Mouse (Mus musculus) hindlimb bud, embryonic 11.5 days (tissue): ENCODE measurements around the gene Trmt10a.

Experiments
- DNase-seq: peaks from one replicate; pipeline ENCODE4 v3.0.0-alpha.2; 2012; ENCODE audit warnings: low read depth, low spot score; ENCODE audit errors: extremely low spot score

Gene Trmt10a

DNA sequence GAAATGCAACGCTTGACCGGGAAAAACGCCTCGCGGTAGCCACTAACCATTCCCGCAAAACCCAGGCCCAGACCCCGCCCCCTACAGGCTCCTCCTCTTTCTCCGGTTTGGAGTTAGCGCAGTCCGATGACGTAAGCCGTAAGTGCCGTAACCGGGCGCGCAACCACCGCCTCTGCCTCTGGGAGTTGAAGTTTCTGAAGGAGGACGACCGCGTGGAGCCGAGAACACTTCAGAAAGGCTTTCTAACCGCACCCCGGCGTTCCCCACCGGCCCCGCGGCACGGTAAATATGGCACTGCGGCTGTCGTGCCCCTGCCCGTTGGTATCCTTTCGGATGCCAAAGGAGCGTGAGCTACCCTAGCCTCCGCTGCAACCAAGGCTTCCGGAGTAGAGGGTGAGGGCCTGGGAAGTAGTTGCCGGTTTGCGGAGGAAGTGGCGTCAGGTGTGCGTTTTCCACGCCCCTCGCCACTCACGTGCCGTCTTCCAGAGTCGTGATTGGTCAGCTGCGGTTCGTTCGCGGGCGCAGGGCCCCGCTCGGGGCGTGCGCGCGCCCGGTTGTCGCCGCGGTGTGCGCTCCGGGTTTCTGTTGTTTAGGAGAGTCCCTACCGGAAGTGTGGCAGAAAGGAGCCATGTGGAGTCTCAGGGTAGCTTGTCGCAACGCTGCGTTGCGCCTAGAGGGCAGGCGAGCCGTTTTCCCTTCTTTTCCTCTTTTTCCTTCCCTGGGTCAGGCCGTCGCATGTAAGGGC lies at the start of gene Trmt10a:
Gene Trmt10a, plus strand, starts transcription at position 134 of the 745 bp plus-strand sequence.
- peak; percentile 87 for DNase-seq

DNA sequence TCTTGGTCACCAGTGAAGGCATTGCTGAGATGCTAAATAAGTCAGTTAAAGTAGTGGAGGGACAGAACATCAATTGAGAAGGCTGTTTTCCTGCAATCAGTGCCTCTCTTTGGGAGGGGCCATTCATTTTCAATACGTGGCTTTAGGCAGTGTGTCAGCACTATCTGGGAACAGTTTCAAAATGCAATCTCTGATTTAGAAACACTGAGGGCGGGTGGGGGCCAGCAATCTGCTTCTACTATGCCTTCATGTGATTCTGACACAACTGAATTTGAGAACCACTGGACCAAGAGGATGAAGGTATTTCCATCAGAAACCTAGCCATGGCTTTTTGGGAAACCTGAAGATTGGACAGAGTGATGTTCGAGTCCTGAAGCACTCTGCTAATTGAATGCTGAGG lies 47.9 kb upstream of the Trmt10a start:
- DNase-seq, result no peak

DNA sequence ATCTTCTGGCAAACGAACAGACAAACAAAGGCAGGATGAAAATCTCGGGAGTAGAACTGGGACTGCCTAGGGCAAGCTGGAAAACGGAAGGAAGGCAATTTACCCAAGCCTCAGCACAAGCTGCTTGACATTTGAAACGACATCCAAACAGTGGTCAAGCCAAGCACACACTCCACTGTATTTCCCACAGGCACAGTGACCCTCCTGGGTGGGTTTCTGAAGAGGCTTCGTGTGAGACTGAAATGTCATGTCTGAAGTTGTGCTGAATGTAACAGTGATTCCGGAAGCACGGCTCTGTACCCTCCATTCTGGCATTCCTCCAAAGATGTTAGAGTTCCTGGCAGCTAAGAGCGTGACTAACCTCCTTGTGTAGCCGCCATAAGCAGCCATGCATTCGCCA lies 47.5 kb upstream of the Trmt10a start:
- no peak for DNase-seq

DNA sequence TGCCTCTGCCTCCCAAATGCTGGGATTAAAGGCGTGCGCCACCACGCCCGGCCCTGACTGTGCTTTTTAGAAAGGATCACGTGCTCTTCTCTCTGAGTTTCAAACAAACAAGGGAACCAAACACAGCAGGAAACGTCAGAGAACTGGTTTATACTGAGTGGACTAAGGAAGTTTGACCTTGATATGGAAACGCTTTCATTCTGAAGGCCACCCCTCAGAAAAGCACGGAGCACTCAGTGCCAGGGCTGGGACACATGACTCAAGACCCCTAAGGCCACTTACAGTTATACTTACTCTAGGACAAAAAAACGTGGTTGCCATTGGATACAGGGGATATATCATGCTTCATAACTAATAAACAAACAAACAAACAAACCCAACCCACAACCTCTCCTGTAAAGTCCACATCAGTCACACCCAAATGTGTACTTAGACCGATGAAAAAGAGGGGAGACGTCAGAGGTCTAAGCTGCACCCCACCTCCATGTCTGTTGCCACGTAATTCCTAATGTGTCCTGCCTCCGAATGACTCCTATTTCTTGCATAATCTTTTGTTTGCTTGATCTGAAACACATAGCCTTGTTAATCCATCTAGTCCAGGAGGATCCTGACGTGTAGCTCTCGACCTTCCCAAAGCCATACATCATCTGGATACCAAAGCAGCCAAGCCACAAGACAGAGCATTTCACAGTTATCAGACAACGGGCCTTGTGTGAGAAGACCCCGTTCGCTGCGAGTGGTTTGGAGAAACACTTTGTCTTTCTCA lies 46.8 kb upstream of the Trmt10a start:
- no peak for DNase-seq

DNA sequence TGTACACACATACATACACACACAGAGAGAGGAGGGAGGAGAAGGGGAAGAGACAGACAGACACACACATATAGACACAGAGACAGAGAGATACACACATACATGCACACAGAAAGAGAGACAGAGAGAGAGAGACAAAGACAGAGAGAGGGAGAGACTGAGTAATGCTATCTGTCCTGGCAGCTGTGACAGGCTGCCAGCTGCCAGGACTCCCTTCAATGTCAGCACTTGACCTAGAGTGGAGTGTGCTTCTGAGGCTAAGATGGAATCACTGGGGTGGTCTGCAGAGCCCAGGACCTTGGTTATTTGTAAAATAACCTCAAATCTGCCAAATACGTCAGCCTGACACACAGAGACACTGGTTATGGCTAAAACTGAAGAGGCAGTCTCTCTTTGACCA lies 45.5 kb upstream of the Trmt10a start:
- DNase-seq, result no peak

DNA sequence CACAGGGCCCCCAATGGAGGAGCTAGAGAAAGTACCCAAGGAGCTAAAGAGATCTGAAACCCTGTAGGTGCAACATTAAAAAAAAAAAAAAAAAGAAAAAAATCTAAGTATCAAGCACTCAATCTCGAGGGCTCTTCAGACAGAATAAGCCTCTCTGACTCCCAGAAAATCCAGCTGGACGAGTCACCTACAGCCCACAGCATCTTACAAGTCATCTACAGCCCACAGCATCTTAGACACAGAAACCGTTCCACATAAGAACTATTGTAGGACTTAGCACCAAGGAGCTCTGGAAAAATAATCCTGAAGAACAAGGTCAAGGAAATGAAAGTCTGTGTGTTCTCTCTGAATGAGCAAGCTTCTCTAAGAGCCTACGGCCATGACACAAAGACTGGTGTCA lies 41.3 kb upstream of the Trmt10a start:
- DNase-seq, result no peak

DNA sequence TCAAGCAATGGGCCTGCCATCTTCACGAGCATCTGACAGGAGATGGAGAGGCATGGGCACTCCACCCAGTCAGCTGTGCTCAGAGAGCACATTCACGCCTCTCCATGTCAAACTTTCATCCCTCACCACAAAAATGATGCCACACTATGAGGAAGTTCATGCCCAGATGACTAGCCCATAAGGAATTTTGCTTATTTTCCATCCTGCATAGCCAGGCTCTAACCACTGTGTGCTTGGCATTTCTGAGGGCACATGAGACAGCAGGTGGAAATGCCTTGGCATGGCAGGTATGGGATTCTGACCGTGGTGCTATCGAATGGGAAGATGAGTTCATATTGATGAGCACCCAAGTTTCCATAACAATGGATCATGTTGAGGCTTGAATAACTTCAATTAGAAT lies 39.6 kb upstream of the Trmt10a start:
- no peak for DNase-seq

DNA sequence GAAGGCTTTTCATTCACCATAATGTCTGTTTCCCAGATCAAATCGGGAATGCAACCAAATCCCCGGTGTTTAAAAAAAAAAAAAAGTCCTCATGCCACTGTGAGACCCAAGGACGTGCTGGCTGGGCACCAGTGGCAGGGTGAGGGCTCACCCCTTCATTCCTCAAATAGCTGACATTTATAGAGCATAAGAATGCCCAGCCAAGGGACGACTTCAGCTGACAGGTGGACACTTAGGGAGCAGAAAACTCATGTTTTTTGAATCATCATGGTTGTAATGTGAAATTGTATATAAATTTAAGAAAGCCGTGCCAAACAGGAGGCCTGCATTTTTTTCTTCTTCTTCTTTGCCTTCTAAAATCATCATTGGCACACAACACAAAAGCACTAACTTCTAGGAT lies 38.2 kb upstream of the Trmt10a start:
- no peak for DNase-seq

DNA sequence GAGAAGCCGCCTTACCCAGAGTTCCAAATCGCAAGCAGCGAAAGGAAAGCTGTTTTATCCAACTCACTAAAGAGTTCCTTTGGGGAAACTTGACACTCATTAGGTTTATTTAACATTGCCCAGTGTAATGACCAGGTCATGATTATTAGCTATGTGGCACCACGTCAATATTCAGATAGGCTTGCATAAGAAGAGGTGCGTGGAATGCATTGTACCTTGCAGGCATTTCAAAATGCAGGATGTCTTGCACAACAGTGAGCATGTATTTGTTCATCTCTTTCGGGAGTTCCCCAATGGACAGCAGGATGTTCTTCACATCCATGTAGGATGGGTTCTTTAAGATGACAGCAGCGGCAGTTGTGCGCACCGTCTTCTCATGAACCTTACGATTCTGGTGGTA lies 36.4 kb upstream of the Trmt10a start:
- DNase-seq, result no peak

DNA sequence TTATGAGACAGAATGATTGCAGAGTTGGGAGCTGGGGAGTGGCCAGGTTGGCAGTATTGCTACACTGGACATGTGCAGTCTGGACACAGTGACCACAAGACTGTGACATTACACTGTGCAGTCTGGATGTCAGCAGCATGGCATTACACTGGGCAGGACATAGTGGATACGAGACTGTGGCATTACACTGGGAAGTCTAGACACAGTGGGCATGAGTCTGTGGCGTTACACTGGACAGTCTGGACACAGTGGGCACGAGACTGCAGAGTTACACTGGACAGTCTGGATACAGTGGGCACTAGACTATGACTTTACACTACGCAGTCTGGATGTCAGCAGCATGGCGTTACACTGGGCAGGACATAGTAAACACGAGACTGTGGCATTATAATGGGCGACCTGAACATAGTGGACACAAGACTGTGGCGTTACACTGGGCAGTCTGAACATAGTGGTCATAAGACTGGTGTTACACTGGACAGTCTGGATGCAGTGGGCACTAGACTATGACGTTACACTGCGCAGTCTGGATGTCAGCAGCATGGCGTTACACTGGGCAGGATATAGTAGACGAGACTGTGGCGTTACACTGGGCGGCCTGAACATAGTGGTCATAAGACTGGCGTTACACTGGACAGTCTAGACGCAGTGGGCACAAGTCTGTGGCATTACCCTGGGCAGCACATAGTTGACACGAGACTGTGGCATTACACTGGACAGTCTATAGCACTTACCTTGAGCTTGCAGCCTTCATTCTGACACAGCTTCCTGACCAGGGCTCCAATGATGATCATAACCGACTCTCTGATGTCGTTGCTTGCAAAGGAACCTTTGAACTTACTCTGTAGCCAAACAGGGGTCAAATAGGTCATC lies 32.1 kb upstream of the Trmt10a start:
- DNase-seq, result no peak

DNA sequence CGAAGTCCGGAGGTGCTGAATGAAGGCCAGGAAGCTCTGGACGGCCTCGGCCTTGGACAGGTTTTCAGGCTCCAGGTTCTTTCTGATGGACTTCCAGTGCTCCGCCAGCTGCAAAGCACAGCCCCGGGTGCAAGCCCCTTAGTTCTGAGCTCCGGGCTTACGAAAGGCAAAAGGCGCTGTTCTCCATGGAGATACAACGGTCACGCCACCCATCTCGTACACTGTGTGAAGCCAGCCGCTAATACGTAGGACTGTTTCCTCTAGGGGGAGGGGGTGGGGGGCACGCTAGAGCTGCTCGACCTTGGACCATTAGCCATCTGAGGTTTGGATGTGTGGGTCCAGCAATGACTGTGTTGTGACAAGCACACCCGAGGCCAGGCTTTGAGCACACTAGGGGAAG lies 29.1 kb upstream of the Trmt10a start:
- no peak for DNase-seq

DNA sequence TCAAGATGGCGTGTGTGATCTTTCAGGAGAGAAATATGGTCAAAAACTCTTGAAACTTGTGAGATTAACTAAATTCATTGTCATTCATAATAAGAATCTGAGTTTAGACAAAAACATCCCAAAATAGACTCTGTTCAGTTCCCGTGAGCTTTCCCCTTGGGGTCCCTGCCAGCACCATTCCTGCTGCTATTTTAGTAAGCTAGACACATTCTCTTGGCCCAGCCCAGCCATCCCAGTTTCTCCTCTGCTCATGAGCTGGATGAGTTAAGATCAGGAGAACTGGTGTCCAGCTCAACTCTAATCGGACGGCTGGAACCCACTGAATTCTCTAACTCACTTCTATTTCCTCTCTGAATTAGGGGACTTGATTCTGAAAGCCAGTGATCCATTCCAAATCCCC lies 26.4 kb upstream of the Trmt10a start:
- no peak for DNase-seq

DNA sequence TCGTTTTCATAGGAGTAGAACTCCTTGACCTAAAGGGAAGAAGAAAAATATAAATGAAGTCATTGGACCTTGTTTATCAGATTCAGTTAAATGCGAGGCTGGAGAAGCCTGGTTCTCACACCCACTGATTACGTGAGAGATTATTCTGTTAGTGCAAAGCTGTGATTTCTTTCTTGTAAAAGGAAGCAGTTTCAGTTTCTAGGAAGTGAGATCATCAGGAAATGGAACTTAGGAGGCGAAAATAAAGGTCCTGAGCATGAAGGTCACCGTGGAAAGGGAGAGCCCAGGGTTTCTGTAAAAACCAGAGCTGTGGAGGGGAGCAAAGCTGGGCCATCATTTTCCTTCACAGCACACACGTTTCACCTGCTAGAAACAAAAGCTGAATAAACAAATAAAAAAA lies 24.9 kb upstream of the Trmt10a start:
- no peak for DNase-seq

DNA sequence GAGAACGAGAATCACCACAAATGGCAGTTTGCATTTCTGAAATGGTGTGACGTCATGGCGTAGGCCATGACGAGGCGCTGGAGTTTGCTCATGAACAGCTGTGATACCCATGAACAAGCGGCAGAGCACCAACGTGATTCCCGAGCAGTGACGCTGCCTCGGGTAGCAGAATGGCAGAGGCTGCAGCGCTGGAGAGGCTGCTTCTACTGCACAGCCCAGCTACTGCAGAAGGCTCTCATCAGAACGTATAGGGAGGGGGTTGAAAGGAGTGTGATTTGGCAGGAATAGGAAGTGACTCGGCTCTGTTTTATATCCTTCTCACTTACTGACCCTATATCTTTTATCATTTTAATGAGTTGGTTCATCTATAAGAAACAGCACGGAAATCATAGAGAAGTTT lies 24.4 kb upstream of the Trmt10a start:
- DNase-seq, result no peak

DNA sequence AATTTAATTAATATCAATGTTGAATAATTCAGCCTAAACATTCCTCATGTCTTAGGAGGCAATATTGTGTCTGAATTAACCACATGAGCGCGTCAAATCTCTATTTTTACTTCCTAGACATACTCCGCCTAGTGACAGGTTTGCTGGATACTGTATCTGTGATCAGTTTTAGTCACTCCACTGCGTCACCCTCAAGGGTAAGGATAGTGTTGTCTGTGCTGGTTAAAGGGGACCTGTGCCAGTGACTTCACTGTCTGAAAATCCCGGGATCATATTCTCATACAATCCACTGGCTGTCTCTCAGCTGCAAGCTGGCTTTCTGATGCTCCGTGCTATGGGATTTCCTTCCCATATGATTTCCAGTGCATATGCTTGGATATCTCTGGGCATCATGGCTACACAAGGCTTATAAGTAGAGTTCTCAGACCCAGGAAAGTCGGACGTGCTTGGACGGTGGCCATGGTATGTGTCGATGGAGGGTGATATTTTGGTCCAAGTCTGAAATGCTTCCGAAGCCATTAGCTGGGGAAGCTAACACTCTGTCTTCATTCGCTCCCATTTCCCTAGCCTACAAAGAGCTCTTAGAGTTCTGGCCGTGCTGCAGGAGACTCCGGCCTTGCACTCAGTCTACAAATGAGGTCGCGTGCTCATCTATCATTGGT lies 23.7 kb upstream of the Trmt10a start:
- no peak for DNase-seq

DNA sequence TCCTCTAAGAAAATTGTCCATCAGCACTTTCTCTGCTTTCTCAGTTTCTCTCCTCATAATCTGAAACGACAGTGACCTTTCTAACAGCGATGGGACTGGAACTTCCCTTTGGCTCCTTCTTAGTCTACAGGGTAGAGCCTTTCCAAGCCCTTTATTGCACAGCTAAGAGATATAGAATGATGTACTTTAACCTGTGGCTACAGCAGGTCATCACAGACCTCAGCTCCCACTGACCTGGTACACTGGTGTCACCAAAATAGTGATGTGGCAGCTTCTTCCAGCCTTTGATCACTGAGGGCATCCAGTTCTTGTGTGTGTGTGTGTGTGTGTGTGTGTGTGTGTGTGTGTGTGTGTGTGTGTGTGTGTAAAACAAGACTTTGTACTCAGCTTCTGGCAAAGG lies 21.8 kb upstream of the Trmt10a start:
- no peak for DNase-seq

DNA sequence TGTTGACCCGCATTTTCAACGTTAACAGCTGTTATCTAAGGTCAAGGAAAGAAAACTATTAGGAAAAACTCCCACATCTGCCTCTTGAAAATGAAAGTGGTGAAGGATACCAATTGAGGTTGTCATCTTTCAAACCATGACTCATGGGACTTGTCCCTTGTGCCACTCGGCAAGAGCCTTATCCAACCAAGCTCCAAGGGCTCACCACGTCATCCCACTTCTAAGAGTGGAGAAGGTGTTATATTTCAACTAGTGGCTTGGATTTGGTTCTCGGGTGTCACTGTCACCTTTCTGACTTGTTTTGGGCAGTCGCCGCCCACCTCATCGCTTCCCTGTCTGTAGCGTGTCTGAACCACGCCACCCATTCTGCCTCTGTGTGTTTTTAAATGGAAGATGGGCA lies 19.4 kb upstream of the Trmt10a start:
- DNase-seq, result no peak

DNA sequence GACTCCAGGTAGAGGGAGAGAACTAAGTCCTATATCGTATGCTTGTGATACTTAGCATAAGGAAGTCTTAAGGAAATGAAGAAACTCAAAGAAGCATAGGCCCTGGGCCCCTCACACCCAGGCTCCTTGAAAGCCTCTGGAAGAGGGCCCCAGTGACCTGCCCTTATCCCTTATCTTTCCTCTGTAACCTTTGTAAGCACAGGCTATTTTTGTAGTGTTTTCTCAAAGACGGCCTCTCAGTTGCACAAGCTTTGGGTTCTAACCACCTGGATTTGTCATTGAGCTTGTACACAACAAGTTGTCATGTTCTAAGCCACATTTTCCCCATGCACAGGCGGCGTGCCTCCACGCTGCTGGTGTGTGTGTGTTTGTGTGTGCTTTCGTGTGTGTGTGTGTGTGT lies 14.1 kb upstream of the Trmt10a start:
- no peak for DNase-seq

DNA sequence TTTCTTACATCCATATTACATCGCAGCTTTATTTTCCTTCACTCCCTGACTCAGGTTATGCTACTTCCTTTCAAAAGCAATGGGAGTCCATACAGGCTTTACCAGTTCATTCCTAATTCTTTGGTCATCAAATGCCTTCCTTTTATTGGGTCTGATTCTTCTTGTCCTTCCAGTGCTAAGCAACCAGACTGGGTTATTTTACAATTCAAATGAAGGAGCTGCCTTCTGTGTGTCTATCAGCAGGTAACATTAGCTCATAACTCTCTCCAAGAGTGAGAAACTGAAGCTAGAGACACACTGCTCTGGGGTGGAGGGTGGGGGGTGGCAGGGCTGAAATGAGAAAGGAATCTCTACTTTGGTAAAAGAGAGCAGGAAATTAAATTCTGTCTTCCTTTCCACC lies 12.6 kb upstream of the Trmt10a start:
- no peak for DNase-seq

DNA sequence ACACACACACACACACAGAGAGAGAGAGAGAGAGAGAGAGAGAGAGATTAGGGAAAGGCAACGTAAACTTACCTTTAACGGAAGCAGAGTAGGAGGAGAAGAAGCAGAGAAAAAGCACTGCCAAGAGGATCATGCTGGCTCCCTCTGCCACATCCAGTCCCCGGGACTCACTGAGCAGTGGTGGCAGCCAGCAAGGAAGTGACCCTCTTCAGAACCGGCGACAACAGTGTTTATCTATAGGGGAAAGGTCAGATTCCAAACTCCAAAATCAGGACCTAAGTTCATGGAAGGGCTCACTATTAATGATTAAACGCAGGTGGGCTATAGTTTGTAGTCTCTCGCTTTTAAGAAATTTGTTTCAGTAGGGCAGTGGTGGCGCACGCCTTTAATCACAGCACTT lies 12.1 kb upstream of the Trmt10a start:
- DNase-seq, result no peak

DNA sequence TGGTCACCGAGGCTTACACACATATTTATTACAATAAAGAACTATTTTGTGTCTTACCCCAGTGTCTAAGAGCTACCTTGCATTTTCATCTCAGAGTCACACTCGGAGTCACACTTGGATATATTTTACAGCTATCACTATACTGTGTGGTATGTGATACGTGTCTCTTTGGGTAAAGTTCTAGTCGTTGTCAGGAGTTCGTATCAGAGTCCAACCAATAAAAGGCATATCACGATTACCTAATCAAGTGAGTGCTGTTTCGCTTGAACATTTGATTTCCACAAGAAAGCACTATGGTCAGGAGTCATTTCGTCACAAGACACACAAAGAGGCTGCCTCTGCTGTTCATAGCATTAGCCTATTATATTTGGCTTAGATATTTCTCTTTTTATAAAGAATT lies 9.8 kb upstream of the Trmt10a start:
- no peak for DNase-seq
